Mouse (Mus musculus) CH12.LX (cell line): Measurements from ENCODE around the gene Rad54l2. TPM values are rescaled to one million over a fixed set of nuclear protein-coding genes. Genes with fewer than 3 reads are reported as not detected.

ENCODE experiments used
- DNase-seq: peaks from one replicate; pipeline ENCODE4 v3.0.0-alpha.2; 2013; ENCODE audit errors: extremely low read depth
- H3K27ac ChIP-seq: 2 replicates; pipeline ENCODE4 v1.5.1; 2012; ENCODE audit warnings: low read depth, mild to moderate bottlenecking, control low read depth, moderate library complexity; ENCODE audit not compliant: insufficient read depth
- H3K27me3 ChIP-seq: replicated peaks from 2 replicates; pipeline ENCODE3; 2012; ENCODE audit warnings: inconsistent platforms
- H3K36me3 ChIP-seq, 2 experiments: replicated peaks in 1 of 2; 2 replicates each; pipeline versions ENCODE3 to v1.6.1; 2012; ENCODE audit warnings: inconsistent platforms in 1 of 2, low read length in 1 of 2, mild to moderate bottlenecking in 1 of 2, mixed read lengths in 1 of 2, moderate library complexity in 1 of 2; ENCODE audit not compliant: control insufficient read depth in 1 of 2, insufficient read depth in 1 of 2
- H3K4me1 ChIP-seq, 2 experiments: 2 replicates each; pipeline ENCODE4 v1.6.1; 2012; ENCODE audit warnings: inconsistent platforms in 1 of 2, moderate library complexity in 1 of 2; ENCODE audit not compliant: insufficient read depth in 2 of 2, control insufficient read depth in 1 of 2
- H3K4me2 ChIP-seq: 2 replicates; pipeline ENCODE4 v1.6.1; 2012; ENCODE audit warnings: low read depth, mild to moderate bottlenecking, control low read depth; ENCODE audit not compliant: poor library complexity, insufficient read depth, severe bottlenecking
- H3K4me3 ChIP-seq, 3 experiments: fragments of 150-350 bp in 1 of 3; sonication (generic) in 1 of 3; replicated peaks in 1 of 3; 2 replicates each; pipeline versions ENCODE3 to v1.5.1; 2011 to 2012; ENCODE audit warnings: low read depth in 2 of 3, low read length in 2 of 3, mild to moderate bottlenecking in 2 of 3, moderate library complexity in 2 of 3, control low read depth in 1 of 3, improper control_type of control experiment in 1 of 3, inconsistent platforms in 1 of 3, mixed read lengths in 1 of 3; ENCODE audit not compliant: poor library complexity in 1 of 3
- H3K79me2 ChIP-seq: replicated peaks from 2 replicates; pipeline ENCODE4 v1.6.1; 2012; ENCODE audit warnings: mild to moderate bottlenecking, moderate library complexity; ENCODE audit not compliant: control insufficient read depth, poor library complexity, insufficient read depth, severe bottlenecking; ENCODE audit errors: extremely low read depth
- H3K9ac ChIP-seq: 2 replicates; pipeline ENCODE4 v1.6.1; 2012; ENCODE audit warnings: low read depth, mild to moderate bottlenecking, control low read depth, moderate library complexity; ENCODE audit not compliant: insufficient read depth
- H3K9me3 ChIP-seq: replicated peaks from 2 replicates; pipeline ENCODE3; 2012; ENCODE audit warnings: low read length, inconsistent platforms, mixed read lengths
- BHLHE40 ChIP-seq: IDR thresholded peaks from 2 replicates; pipeline ENCODE4 v1.6.1; 2011; ENCODE audit warnings: mild to moderate bottlenecking, low read depth, low read length, improper control_type of control experiment
- CHD1 ChIP-seq: IDR thresholded peaks from 2 replicates; pipeline ENCODE4 v1.6.1; 2012; ENCODE audit warnings: low read depth, low read length, improper control_type of control experiment, inconsistent platforms
- CHD2 ChIP-seq: IDR thresholded peaks from 2 replicates; pipeline ENCODE4 v1.6.1; 2011; ENCODE audit warnings: low read length, improper control_type of control experiment
- EP300 ChIP-seq: IDR thresholded peaks from 2 replicates; pipeline ENCODE4 v1.6.1; 2011; ENCODE audit warnings: low read length, improper control_type of control experiment
- ETS1 ChIP-seq: conservative IDR thresholded peaks from 2 replicates; pipeline ENCODE4 v1.6.1; 2012; ENCODE audit warnings: low read depth, mild to moderate bottlenecking, inconsistent platforms, low read length, improper control_type of control experiment, moderate library complexity
- HCFC1 ChIP-seq: IDR thresholded peaks from 2 replicates; pipeline ENCODE4 v1.6.1; 2012; ENCODE audit warnings: low read depth, mild to moderate bottlenecking, inconsistent platforms, low read length, improper control_type of control experiment
- IRF4 ChIP-seq: IDR thresholded peaks from 2 replicates; pipeline ENCODE4 v1.6.1; 2014; ENCODE audit warnings: low read depth, mild to moderate bottlenecking, inconsistent platforms, low read length, improper control_type of control experiment
- MAX ChIP-seq: IDR thresholded peaks from 2 replicates; pipeline ENCODE4 v1.6.1; 2011; ENCODE audit warnings: low read length, improper control_type of control experiment
- MEF2A ChIP-seq: IDR thresholded peaks from 2 replicates; pipeline ENCODE4 v1.6.1; 2014; ENCODE audit warnings: low read depth, mild to moderate bottlenecking, inconsistent platforms, low read length, improper control_type of control experiment, borderline replicate concordance
- MXI1 ChIP-seq: IDR thresholded peaks from 2 replicates; pipeline ENCODE4 v1.6.1; 2011; ENCODE audit warnings: mild to moderate bottlenecking, low read depth, low read length, improper control_type of control experiment
- MYC ChIP-seq: IDR thresholded peaks from 2 replicates; pipeline ENCODE4 v1.6.1; 2011; ENCODE audit warnings: low read depth, mild to moderate bottlenecking, improper control_type of control experiment, low read length
- SIN3A ChIP-seq: IDR thresholded peaks from 2 replicates; pipeline ENCODE4 v1.6.1; 2012; ENCODE audit warnings: low read length, improper control_type of control experiment, inconsistent platforms
- TCF12 ChIP-seq: IDR thresholded peaks from 2 replicates; pipeline ENCODE4 v1.6.1; 2014; ENCODE audit warnings: low read depth, mild to moderate bottlenecking, inconsistent platforms, low read length, improper control_type of control experiment
- USF2 ChIP-seq: conservative IDR thresholded peaks from 2 replicates; pipeline ENCODE4 v1.6.1; 2011; ENCODE audit warnings: low read depth, low read length, improper control_type of control experiment
- ZNF384 ChIP-seq: IDR thresholded peaks from 2 replicates; pipeline ENCODE4 v1.6.1; 2012; ENCODE audit warnings: low read depth, low read length, improper control_type of control experiment, inconsistent platforms
- dilution Hi-C: fragments of 300-500 bp; cut with MboI; formaldehyde crosslinking; loops from 2 replicates; pipeline ENCODE4 v1.14.3; 2020; ENCODE audit warnings: low sequenced_read_pairs; ENCODE audit not compliant: extremely low pct_unique_long_range_greater_than_20kb, extremely low pct_ligation_motif_present
- in situ Hi-C: fragments of 300-500 bp; cut with MboI; formaldehyde crosslinking; loops from 3 replicates; pipeline ENCODE4 v1.14.3; 2019; ENCODE audit warnings: low sequenced_read_pairs, low pct_ligation_motif_present, low pct_unique_long_range_greater_than_20kb, mixed read lengths
- polyA plus RNA-seq: library from polyadenylated mRNA; unstranded; fragments of >175 nt; gene quantifications from 2 replicates; pipeline ENCODE4 v1.2.1, GENCODE M21; 2012; ENCODE audit warnings: low read depth; ENCODE audit not compliant: insufficient read length
- total RNA-seq, 2 experiments: library from RNA; depleted of rRNA; stranded (reverse); fragments of 300-350 nt in 1 of 2; fragments of >200 nt in 1 of 2; gene quantifications; 2 replicates each; pipeline ENCODE4 v1.2.3; 2012 to 2014

Rad54l2 gene
- total and polyA plus RNA-seq, 3 experiments = 7.2 to 16.5 (median 11.6) TPM

DNA sequence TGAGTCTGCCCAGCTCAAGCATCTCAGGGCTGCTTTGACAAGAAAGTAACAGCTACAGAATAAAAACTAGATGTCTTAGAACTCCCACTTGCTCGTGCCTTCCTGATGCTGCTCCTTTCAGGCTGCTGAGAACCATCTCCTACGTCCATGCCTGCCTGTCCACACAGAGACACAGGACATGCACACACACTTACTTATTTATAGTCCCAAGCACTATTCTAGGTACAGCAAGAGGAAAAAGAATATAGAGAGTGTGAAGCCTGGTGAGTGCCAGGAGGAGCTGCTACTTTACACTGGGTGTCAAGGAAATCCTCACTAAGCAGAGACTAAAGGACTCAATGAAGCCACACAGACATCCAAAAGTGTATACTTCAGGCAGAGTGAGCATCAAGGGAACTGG is 34.7 kb downstream of the Rad54l2 start:
- H3K79me2 ChIP-seq = no peaks in the 10 kb centered on the region
- H3K27ac ChIP-seq = no peak overlapping the region
- dilution Hi-C loops = no loop called here
- peaks cover 3 to 48% of the 10 kb centered on the region in 2 experiments for H3K36me3 ChIP-seq
- no peak overlapping the region for H3K9ac ChIP-seq
- TF ChIP-seq USF2 (no peak), HCFC1 (no peak)
- DNase-seq = no peak
- H3K27me3 ChIP-seq = no peaks in the 10 kb centered on the region
- no peak overlapping the region for H3K4me3 ChIP-seq
- H3K4me2 ChIP-seq = no peak overlapping the region
- in situ Hi-C loops = no loop called here
- H3K4me1 ChIP-seq = peaks cover 4 to 34% of the 10 kb centered on the region in 2 experiments; a peak in 3 of 4 replicates
- no peaks in the 10 kb centered on the region for H3K9me3 ChIP-seq

DNA sequence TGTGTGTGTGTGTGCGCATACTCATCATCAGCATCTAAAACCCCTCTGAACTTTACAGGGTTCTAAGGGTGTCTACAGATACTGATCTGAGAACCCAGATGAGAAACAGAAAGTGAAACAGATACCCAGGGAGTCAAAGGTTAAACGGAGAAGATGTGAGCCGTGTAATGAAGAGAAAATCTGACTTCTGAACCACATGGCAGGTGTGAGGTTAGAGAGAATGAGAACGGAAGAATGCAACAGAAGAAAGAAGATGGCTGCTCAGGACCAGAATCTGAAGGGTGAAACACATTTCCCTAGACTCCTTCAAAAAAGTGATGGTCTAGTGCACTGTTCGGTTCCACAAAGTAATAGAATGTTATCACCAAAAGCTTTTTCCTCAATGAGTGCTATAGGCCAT is 36.9 kb downstream of the Rad54l2 start:
- peak overlapping the region; percentile 54 for H3K9ac ChIP-seq
- peaks cover 0 to 48% of the 10 kb centered on the region in 2 experiments for H3K36me3 ChIP-seq
- H3K27me3 ChIP-seq = no peaks in the 10 kb centered on the region
- H3K4me3 ChIP-seq = peak overlapping the region in 1 of 3 experiments; percentile 1
- H3K9me3 ChIP-seq = no peaks in the 10 kb centered on the region
- peaks cover 4 to 34% of the 10 kb centered on the region in 2 experiments; a peak in 3 of 4 replicates for H3K4me1 ChIP-seq
- H3K4me2 ChIP-seq = peak overlapping the region; percentile 97
- dilution Hi-C loops = no loop called here
- H3K27ac ChIP-seq = peak overlapping the region; percentile 43
- in situ Hi-C loops = no loop called here
- TF ChIP-seq SIN3A (no peak), CHD2 (0 out of 2 replicates have a peak, but pooled peaks have one; percentile 35), USF2 (no peak), MYC (peak; percentile 94), CHD1 (no peak), MAX (peak; percentile 90), TCF12 (0 out of 2 replicates have a peak, but pooled peaks have one; percentile 11), IRF4 (peak; percentile 75), EP300 (peak; percentile 44; the same call in 1 of the 2 replicates), ZNF384 (no peak), ETS1 (peak; percentile 75), MEF2A (no peak), HCFC1 (peak; percentile 59), BHLHE40 (peak; percentile 13; the same call in 1 of the 2 replicates), MXI1 (peak; percentile 73)
- TF ChIP-seq, all 38 proteins: peak for 10
- peak; percentile 52 for DNase-seq
- H3K79me2 ChIP-seq = no peaks in the 10 kb centered on the region
